Mouse (Mus musculus) forebrain, embryonic 11.5 days (tissue): Measurements from ENCODE around the gene Hmx3. TPM values are rescaled to one million over a fixed set of nuclear protein-coding genes. Genes with fewer than 3 reads are reported as not detected.

Source experiments
- ATAC-seq: fragments of 200-750 bp; cut with Nextera tagmentation; replicated peaks from 2 replicates; pipeline ENCODE4 v1.8.0; 2017; ENCODE audit warnings: moderate TSS enrichment; ENCODE audit not compliant: low FRiP score
- DNase-seq: peaks from one replicate; pipeline ENCODE4 v3.0.0-alpha.2; 2017; ENCODE audit warnings: low spot score
- H3K27ac ChIP-seq: fragments of 300-500 bp; sonication (generic); 2 replicates; pipeline ENCODE4 v1.5.1; 2014; ENCODE audit warnings: low read depth, low read length
- H3K27me3 ChIP-seq: fragments of 300-500 bp; sonication (generic); 2 replicates; pipeline ENCODE4 v1.6.1; 2014; ENCODE audit warnings: mild to moderate bottlenecking, low read length, mixed read lengths; ENCODE audit not compliant: control insufficient read depth, insufficient read depth
- H3K36me3 ChIP-seq: fragments of 300-500 bp; sonication (generic); 2 replicates; pipeline ENCODE4 v1.6.1; 2014; ENCODE audit warnings: mild to moderate bottlenecking, low read length, moderate library complexity, mixed read lengths; ENCODE audit not compliant: control insufficient read depth, insufficient read depth
- H3K4me1 ChIP-seq: fragments of 300-500 bp; sonication (generic); replicated peaks from 2 replicates; pipeline ENCODE4 v1.6.1; 2014; ENCODE audit warnings: low read length, mixed read lengths; ENCODE audit not compliant: control insufficient read depth, insufficient read depth
- H3K4me2 ChIP-seq: fragments of 300-500 bp; sonication (generic); 2 replicates; pipeline ENCODE4 v1.6.1; 2014; ENCODE audit warnings: low read depth, mild to moderate bottlenecking, low read length, moderate library complexity, mixed read lengths; ENCODE audit not compliant: severe bottlenecking
- H3K4me3 ChIP-seq: fragments of 300-500 bp; sonication (generic); 2 replicates; pipeline ENCODE4 v1.5.1; 2014; ENCODE audit warnings: low read depth, low read length
- H3K9ac ChIP-seq: fragments of 300-500 bp; sonication (generic); 2 replicates; pipeline ENCODE4 v1.6.1; 2014; ENCODE audit warnings: low read length
- H3K9me3 ChIP-seq: fragments of 300-500 bp; sonication (generic); 2 replicates; pipeline ENCODE4 v1.6.1; 2016; ENCODE audit warnings: low read length, mixed read lengths; ENCODE audit not compliant: control insufficient read depth
- WGBS: fragments of 180-500 bp; shearing (Covaris S2); extraction: QIAGEN DNeasy Blood & Tissue Kit; methylation state at CpG from one replicate; pipeline ENCODE4 v1.1.7; 2014; 5-methylcytosine and 5-hydroxymethylcytosine counted together
- polyA plus RNA-seq: library from polyadenylated mRNA; unstranded; fragments of >200 nt; fragmentation: Nextera tagmentation; extraction: Ambion mirVana; gene quantifications from 2 replicates; pipeline ENCODE4 v1.2.1, GENCODE M21; 2014

The Hmx3 gene
- polyA plus RNA-seq, 1 experiment from 2014 or later = 0.29 TPM

GRCm38 (mm10) chr7:131575246-131575645, 32.6 kb downstream of the Hmx3 start:
- Histone ChIP-seq H3K27me3 (no peaks in the 10 kb centered on the region), H3K9ac (no peak overlapping the region), H3K9me3 (no peaks in the 10 kb centered on the region), H3K4me3 (no peak overlapping the region), H3K4me2 (no peak overlapping the region), H3K27ac (no peak overlapping the region), H3K4me1 (no peaks in the 10 kb centered on the region), H3K36me3 (peaks cover 3% of the 10 kb centered on the region)
- ATAC-seq (no peak), DNase-seq (peak; percentile 26)
- WGBS = 81% methylated on average over 6 of the region's 6 CpGs

DNA sequence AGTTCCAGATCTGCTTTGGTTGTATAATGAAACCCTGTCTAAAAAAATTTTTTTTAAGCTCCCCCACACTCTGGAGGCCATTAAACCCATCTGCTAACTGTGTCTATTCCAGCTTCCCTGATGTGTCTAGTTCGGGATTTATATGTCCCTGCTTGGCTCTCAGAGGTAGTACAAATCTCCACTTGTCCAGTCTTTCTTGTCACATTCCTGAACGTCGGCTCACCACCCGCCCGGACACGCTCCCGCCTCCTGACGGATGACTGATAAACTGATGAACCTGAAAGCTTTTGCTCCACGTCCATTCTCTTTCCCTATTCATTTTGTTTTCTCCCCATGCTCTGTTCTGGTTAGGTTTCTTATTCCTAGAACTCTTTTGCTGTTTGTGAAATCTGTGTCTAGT, 39.5 kb downstream of the Hmx3 start:
- Histone ChIP-seq H3K9ac (no peak overlapping the region), H3K4me2 (no peak overlapping the region), H3K4me3 (no peak overlapping the region), H3K27me3 (no peaks in the 10 kb centered on the region), H3K36me3 (no peaks in the 10 kb centered on the region), H3K27ac (no peak overlapping the region), H3K9me3 (no peaks in the 10 kb centered on the region), H3K4me1 (no peaks in the 10 kb centered on the region)
- ATAC-seq (no peak), DNase-seq (no peak)
- 79% methylated on average over 9 of the region's 9 CpGs for WGBS

DNA sequence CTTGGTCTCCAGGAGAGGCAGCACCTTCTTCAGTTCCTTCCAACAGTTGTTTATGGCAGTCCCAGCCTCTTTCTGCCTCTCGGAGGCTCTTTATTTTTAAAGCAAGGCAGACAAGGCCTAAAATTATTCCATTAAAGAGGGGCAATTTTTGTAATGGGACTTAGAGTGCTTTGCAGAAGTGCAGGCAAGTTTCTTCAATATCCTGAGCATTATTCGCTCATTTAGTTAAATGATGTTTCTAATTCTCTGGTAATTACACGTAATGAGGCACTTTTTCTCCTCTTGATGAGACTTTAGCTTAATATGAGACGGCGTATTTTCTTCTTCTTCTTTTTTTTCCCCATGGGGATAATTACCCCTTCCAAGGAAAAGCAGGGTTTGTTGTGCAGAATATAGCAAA, 42.9 kb downstream of the Hmx3 start:
- 83% methylated on average over 5 of the region's 5 CpGs for WGBS
- Histone ChIP-seq H3K4me1 (no peaks in the 10 kb centered on the region), H3K9me3 (no peaks in the 10 kb centered on the region), H3K9ac (no peak overlapping the region), H3K4me2 (no peak overlapping the region), H3K27ac (no peak overlapping the region), H3K36me3 (no peaks in the 10 kb centered on the region), H3K27me3 (peaks cover 2% of the 10 kb centered on the region; the same call in 1 of the 2 replicates), H3K4me3 (no peak overlapping the region)
- ATAC-seq (no peak), DNase-seq (no peak)

Other genes with a start within 250 kb of the Hmx3 start
- gene Cuzd1, start 220.6 kb upstream of the Hmx3 start, polyA plus RNA-seq = not detected in 2 replicates
- not detected in 2 replicates for gene Fam24b, start 213.4 kb upstream of the Hmx3 start, polyA plus RNA-seq
- gene Fam24a, start 209.0 kb upstream of the Hmx3 start, polyA plus RNA-seq = not detected in 2 replicates
- 18.5 and 21.3 TPM in 2 replicates for gene 2310057M21Rik, start 180.1 kb upstream of the Hmx3 start, polyA plus RNA-seq
- 54.4 and 57.3 TPM in 2 replicates for gene Pstk, start 171.7 kb upstream of the Hmx3 start, polyA plus RNA-seq
- gene Ikzf5, start 132.3 kb upstream of the Hmx3 start, polyA plus RNA-seq = 24.3 and 24.7 TPM in 2 replicates
- gene Acadsb, start 132.3 kb upstream of the Hmx3 start, polyA plus RNA-seq = 74.1 and 74.6 TPM in 2 replicates
- 0.61 and 0.68 TPM in 2 replicates for gene Hmx2, start 5.9 kb downstream of the Hmx3 start, polyA plus RNA-seq
- gene Bub3, start 17.4 kb downstream of the Hmx3 start, polyA plus RNA-seq = 256 and 281 TPM in 2 replicates